Mouse (Mus musculus): ENCODE results near the gene Rgma. TPM values are rescaled to one million over a fixed set of nuclear protein-coding genes. Genes with fewer than 3 reads are reported as not detected.

Gene Rgma
- polyA plus RNA-seq, 1 experiment from 2014 or later: 0.23 TPM

DNA sequence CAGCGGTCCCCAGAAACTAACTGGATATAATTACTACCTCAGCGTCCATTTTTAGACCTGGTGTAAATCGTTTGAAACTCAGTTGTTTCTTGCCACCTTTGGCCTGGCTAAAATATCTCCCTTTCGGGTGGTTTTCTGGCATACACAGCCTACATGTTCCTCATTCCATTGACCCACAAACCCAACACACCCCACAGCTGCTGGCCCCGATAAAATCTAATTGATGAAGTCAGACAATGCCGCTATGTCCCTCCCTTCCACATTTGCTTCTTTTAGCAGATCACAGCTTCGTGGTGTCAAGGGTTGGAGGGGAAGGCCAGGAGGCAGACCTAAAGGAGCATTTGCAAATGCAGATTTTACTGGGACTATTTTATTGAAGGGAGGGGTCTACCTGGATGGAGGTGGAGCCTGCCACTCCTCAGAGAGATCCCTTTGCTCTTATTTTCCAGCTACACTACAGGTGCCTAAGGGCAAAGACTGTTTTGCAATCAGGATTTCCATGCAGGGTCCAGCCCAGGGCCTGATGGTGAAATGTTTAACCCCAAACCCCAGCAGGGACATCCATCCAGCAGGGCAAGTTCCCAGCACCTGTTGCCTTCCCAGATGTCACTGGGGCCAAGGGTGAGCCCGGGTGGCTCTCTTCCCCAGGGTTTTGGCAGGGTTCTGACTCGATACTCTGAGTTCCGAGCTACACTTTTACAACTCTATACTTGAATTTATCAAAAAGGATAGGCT is 3.6 kb upstream of the Rgma start:
- no peak for ATAC-seq (ENCODE audit: insufficient read depth)
- H3K9ac ChIP-seq: no peak overlapping the region
- H3K4me2 ChIP-seq: no peak overlapping the region
- H3K9me3 ChIP-seq (replicated peaks): no peaks in the 10 kb centered on the region
- WGBS (ENCODE audit: insufficient replicate concordance): 23% methylated on average over 10 of the region's 10 CpGs
- H3K27me3 ChIP-seq: peaks cover 71% of the 10 kb centered on the region
- no peaks in the 10 kb centered on the region for H3K36me3 ChIP-seq (replicated peaks)
- peaks cover 17% of the 10 kb centered on the region for H3K4me1 ChIP-seq (replicated peaks)
- H3K27ac ChIP-seq (replicated peaks): no peak overlapping the region
- no peak overlapping the region for H3K4me3 ChIP-seq (replicated peaks)

DNA sequence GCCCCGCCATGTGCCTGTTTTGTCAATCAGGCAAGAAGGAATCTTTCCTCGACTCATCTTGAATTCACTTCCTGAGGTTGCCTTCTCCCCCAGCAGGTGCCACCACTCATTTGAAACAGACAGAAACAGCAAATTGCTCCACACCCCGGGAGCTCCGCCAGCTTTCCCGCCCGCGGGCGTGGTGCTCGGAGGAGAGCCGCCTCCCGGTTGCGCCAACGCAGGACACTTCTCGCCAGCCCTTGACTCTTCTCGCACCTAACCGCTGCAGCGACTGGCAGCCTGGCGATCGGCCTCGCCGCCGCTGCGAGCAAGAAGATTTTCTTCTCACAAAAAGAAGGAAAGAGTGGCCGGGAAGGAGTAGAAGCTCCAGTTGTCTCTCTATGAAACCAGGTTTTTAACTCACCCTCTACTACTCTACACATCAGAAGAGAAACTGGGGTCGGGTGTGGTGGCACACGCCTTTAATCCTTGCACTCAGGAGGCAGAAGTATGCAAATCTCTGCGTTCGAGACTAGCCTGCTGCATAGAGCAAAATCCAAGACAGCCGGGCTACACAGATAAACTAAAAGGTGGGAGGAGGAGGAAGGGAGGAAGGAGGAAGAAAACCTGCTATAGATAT is 2.8 kb upstream of the Rgma start:
- H3K4me2 ChIP-seq: peak overlapping the region; percentile 29
- H3K27ac ChIP-seq (replicated peaks): no peak overlapping the region
- peak overlapping the region; percentile 14 for H3K4me3 ChIP-seq (replicated peaks)
- ATAC-seq (ENCODE audit: insufficient read depth): no peak
- no peaks in the 10 kb centered on the region for H3K9me3 ChIP-seq (replicated peaks)
- no peaks in the 10 kb centered on the region for H3K36me3 ChIP-seq (replicated peaks)
- H3K27me3 ChIP-seq: peaks cover 78% of the 10 kb centered on the region
- peaks cover 17% of the 10 kb centered on the region for H3K4me1 ChIP-seq (replicated peaks)
- 2% methylated on average over 29 of the region's 29 CpGs for WGBS (ENCODE audit: insufficient replicate concordance)
- no peak overlapping the region for H3K9ac ChIP-seq

DNA sequence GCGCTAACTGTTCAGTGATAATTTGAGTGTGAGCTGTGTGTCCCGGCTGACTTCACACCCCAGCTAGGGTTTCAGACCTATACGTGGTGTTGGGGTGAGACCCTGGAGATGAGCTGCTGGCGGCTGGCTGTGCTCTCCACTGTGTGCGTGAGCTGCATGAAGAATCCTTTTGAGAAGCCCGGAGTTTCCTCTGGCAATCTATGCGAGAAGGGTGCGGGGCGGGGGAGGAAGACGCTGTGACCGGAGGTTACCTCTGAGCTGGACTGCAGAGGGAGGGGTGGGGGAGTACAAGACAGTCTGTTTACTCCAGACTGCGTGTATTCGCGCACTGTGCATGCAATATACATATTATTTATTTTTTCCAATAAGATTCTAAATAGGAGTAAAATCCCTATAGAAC is 582 bp upstream of the Rgma start:
- Histone ChIP-seq H3K27me3 (peaks cover 100% of the 10 kb centered on the region), H3K9ac (no peak overlapping the region), H3K36me3 (replicated peaks) (no peaks in the 10 kb centered on the region), H3K27ac (replicated peaks) (no peak overlapping the region), H3K4me3 (replicated peaks) (no peak overlapping the region), H3K4me2 (peak overlapping the region; percentile 68), H3K9me3 (replicated peaks) (no peaks in the 10 kb centered on the region), H3K4me1 (replicated peaks) (peaks cover 17% of the 10 kb centered on the region)
- no peak for ATAC-seq (ENCODE audit: insufficient read depth)
- WGBS (ENCODE audit: insufficient replicate concordance): 3% methylated on average over 14 of the region's 14 CpGs

DNA sequence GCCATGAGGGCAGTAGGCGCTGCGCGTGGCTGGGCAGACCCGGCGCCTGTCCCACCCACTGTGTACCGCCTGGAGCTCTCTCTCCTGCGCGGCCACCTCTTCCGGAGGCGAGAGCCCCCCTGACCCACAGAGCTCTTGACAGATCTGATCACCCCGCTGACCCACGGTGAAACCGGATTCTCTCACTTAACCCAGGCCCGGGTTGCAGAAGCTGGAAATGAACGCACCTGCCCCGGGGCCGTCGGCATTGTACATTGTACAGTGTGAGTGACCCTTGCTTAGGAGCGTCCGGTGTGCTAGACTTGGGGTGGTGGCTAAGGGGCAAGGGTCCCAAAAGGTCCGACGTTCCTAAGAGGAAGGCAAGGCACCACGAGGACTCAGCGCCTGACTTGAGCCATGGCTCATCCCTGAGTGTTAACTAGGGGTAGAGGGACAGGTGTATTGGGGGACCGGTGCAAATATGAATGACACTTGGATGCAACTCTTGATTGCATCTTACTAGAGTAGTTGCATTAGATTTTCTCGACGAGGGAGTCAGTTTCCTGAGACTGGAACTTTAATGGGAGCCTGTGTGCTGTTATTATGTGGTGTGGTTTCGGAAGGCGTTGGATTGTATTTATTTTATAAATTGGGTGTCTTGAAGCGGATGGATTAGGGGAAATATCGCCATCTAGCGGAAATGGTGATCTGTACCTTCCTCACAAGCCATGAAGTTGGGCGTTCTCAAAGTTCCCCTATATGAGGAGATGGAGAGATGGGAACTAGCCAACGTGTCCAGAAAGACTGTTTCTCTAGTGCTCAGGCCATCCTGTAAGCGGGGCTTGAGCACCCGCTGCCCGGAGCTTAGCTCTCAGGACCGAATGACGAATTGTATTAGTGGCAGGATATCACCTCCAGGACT is 1.0 kb downstream of the Rgma start:
- H3K27me3 ChIP-seq: peaks cover 88% of the 10 kb centered on the region
- H3K4me2 ChIP-seq: peak overlapping the region; percentile 68
- H3K27ac ChIP-seq (replicated peaks): no peak overlapping the region
- H3K4me1 ChIP-seq (replicated peaks): peaks cover 17% of the 10 kb centered on the region
- no peaks in the 10 kb centered on the region for H3K36me3 ChIP-seq (replicated peaks)
- H3K9me3 ChIP-seq (replicated peaks): no peaks in the 10 kb centered on the region
- no peak for ATAC-seq (ENCODE audit: insufficient read depth)
- no peak overlapping the region for H3K9ac ChIP-seq
- H3K4me3 ChIP-seq (replicated peaks): peak overlapping the region; percentile 42
- WGBS (ENCODE audit: insufficient replicate concordance): 1% methylated on average over 39 of the region's 39 CpGs

DNA sequence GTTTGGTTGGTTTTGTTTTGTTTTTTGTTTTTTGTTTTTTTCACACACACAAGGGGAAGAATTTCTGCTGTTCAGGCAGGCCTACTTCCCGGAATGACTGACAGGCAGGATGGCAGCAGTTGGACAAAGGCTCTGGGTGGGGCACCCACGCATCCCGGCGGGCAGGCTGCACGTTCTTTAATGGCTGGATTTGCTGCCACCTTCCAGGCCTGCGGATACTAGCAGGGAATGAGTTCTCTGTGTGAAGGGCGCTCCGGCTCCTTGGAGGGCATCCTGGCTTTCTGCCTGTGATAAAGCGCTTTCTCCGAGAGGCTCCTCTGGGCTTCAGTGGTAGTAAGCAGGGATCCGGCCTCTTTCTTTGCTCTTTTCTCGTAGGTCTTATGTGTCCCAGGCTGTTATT is 2.0 kb downstream of the Rgma start:
- Histone ChIP-seq H3K9ac (no peak overlapping the region), H3K27ac (replicated peaks) (no peak overlapping the region), H3K4me1 (replicated peaks) (peaks cover 17% of the 10 kb centered on the region), H3K36me3 (replicated peaks) (no peaks in the 10 kb centered on the region), H3K4me2 (no peak overlapping the region), H3K27me3 (peaks cover 79% of the 10 kb centered on the region), H3K9me3 (replicated peaks) (no peaks in the 10 kb centered on the region), H3K4me3 (replicated peaks) (no peak overlapping the region)
- 52% methylated on average over 12 of the region's 12 CpGs for WGBS (ENCODE audit: insufficient replicate concordance)
- no peak for ATAC-seq (ENCODE audit: insufficient read depth)

DNA sequence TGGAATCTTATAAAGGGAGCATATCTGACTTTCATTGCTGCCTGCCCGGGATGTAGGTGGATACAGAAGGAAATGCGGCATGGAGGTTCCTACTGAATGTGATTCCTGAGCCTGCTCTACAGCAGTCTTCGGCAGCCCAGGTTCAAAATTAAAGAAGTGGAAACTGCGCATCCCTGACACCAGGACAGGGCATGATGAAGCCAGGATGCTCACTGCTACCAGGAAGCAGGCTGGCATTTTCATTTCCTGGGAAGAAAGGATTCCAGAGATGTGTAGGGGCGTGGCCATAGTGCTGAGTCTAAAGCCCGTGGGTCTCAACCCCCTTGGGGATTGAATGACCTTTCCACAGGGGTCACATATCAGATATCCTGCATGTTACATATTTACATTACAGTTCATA is 2.7 kb downstream of the Rgma start:
- Histone ChIP-seq H3K27me3 (peaks cover 72% of the 10 kb centered on the region), H3K9ac (no peak overlapping the region), H3K9me3 (replicated peaks) (no peaks in the 10 kb centered on the region), H3K27ac (replicated peaks) (no peak overlapping the region), H3K4me3 (replicated peaks) (no peak overlapping the region), H3K4me1 (replicated peaks) (peaks cover 14% of the 10 kb centered on the region; the same call in 1 of the 2 replicates), H3K4me2 (no peak overlapping the region), H3K36me3 (replicated peaks) (no peaks in the 10 kb centered on the region)
- ATAC-seq (ENCODE audit: insufficient read depth): no peak
- 58% methylated on average over 6 of the region's 6 CpGs for WGBS (ENCODE audit: insufficient replicate concordance)

DNA sequence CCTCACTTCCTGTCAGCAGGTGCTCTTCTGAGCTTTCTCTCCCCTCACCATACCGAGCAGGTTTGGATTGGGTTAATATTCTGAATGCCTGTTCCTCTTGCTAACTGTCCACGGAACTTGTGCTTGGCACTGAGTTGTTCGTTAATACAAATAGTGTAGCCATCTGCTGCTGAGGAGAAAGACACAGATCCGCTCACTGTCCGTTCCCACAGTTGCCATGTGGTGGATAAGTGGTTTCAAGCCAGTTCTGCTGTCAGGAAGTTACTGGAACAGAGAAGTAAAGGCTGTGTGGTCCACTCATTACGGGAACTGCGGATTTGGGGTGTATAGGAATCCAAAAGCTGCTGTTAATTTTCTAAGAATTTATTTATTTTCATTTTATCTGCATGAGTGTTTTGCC is 7.5 kb downstream of the Rgma start:
- H3K9ac ChIP-seq: no peak overlapping the region
- no peaks in the 10 kb centered on the region for H3K36me3 ChIP-seq (replicated peaks)
- H3K9me3 ChIP-seq (replicated peaks): no peaks in the 10 kb centered on the region
- no peak overlapping the region for H3K4me2 ChIP-seq
- no peak overlapping the region for H3K4me3 ChIP-seq (replicated peaks)
- H3K27me3 ChIP-seq: peaks cover 38% of the 10 kb centered on the region
- 57% methylated on average over 7 of the region's 7 CpGs for WGBS (ENCODE audit: insufficient replicate concordance)
- no peaks in the 10 kb centered on the region for H3K4me1 ChIP-seq (replicated peaks)
- H3K27ac ChIP-seq (replicated peaks): no peak overlapping the region
- ATAC-seq (ENCODE audit: insufficient read depth): no peak

DNA sequence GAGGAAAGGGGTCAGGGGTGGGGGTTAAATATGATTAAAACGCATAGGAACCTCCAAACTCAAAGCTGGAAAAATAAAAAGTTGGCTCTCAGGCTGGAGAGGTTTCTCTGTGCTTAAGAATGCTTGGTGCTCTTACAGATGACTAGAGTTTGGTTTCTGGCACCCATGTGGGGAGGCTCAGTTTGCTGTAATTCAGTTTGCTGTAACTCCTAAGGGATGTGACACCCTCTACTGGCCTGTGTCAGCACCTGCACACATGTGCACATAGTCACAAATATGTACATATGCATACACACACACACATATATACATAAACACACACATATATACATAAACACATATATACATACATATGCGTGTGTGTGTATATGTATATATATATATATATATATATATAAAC is 13.6 kb downstream of the Rgma start:
- no peak overlapping the region for H3K27ac ChIP-seq (replicated peaks)
- no peaks in the 10 kb centered on the region for H3K36me3 ChIP-seq (replicated peaks)
- H3K4me3 ChIP-seq (replicated peaks): no peak overlapping the region
- H3K9ac ChIP-seq: no peak overlapping the region
- no peak for ATAC-seq (ENCODE audit: insufficient read depth)
- H3K9me3 ChIP-seq (replicated peaks): no peaks in the 10 kb centered on the region
- H3K4me1 ChIP-seq (replicated peaks): no peaks in the 10 kb centered on the region
- H3K27me3 ChIP-seq: peaks cover 75% of the 10 kb centered on the region
- no peak overlapping the region for H3K4me2 ChIP-seq
- 60% methylated on average over 2 of the region's 2 CpGs for WGBS (ENCODE audit: insufficient replicate concordance)

DNA sequence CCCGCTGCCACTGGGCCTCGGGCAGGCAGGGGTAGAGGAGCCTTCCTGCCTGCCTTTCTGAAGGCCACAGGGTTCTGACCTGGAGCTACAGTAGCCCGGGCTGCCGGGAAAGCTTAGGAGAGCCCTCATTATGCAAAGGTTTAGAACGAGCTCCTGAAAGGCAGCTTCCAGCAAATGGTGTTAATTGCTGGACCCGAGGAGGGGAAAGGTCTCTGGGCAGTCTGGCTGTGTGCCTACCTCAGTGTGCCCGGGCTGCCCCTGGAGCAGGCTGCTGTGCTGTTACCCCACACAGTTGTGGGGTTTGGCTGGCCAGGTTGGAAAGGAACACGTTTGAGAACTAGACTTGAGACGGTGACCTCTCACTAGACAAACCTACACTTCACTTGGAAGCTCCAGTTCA is 14.1 kb downstream of the Rgma start:
- 10% methylated on average over 9 of the region's 9 CpGs for WGBS (ENCODE audit: insufficient replicate concordance)
- Histone ChIP-seq H3K36me3 (replicated peaks) (no peaks in the 10 kb centered on the region), H3K9me3 (replicated peaks) (no peaks in the 10 kb centered on the region), H3K27me3 (peaks cover 76% of the 10 kb centered on the region), H3K9ac (no peak overlapping the region), H3K4me2 (no peak overlapping the region), H3K4me3 (replicated peaks) (no peak overlapping the region), H3K27ac (replicated peaks) (no peak overlapping the region), H3K4me1 (replicated peaks) (no peaks in the 10 kb centered on the region)
- no peak for ATAC-seq (ENCODE audit: insufficient read depth)

DNA sequence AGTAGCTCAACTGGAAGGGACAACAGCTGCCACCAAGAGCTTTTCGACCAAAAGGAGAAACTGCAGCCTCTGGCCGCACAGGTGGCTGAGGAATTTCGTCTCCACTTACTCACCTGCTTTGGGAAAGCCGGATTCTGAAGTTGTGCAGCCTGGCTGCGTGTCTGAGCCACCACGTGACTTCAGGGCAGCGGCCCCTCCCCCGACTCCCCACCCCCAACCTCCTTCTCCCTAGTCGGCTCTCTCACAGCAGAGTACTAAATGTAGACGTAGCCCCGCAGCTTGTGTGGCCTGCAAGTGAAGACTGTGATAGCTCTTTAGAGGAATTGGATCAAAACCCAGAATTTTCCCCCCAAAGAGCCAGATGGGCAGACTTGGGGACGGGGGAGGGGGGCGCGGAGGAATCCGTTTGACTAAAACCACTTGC is 14.6 kb downstream of the Rgma start:
- WGBS (ENCODE audit: insufficient replicate concordance): 1% methylated on average over 15 of the region's 15 CpGs
- Histone ChIP-seq H3K4me1 (replicated peaks) (no peaks in the 10 kb centered on the region), H3K36me3 (replicated peaks) (no peaks in the 10 kb centered on the region), H3K27me3 (peaks cover 79% of the 10 kb centered on the region), H3K27ac (replicated peaks) (no peak overlapping the region), H3K9ac (no peak overlapping the region), H3K4me2 (no peak overlapping the region; the same call in 1 of the 2 replicates), H3K9me3 (replicated peaks) (no peaks in the 10 kb centered on the region), H3K4me3 (replicated peaks) (no peak overlapping the region)
- no peak for ATAC-seq (ENCODE audit: insufficient read depth)

DNA sequence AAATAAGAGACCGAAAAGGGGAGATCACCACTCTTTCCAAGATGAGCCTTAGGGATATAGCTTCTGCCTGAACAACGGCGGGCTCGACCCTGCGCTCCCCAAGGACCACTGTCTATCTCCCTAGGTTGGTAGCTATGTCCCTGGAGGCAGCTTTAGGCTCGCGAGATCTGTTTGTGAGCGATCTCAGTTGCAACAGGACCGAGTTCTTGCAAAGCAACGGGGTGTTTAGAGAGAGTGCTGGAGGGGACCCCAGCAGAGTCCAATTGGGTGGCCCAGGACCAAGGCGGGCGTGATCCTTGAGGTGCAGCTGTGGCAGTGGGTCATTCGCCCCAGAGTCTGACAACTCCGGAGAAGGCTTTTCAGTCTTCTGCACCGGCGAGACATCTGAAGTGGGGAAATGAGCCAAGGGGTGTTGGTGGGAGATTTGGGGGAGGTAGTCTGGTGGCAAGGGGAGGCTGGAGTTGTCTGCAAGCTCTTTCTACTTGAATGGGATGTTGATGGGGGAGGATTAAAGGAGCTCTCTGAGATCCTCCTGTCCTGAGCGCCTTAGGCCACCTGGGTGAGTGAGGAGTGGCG is 15.2 kb downstream of the Rgma start:
- 4% methylated on average over 18 of the region's 18 CpGs for WGBS (ENCODE audit: insufficient replicate concordance)
- Histone ChIP-seq H3K27ac (replicated peaks) (no peak overlapping the region), H3K4me2 (peak overlapping the region; percentile 60), H3K4me3 (replicated peaks) (0 out of 2 replicates have a peak overlapping the region, but pooled peaks have one; percentile 40), H3K9ac (no peak overlapping the region), H3K4me1 (replicated peaks) (no peaks in the 10 kb centered on the region), H3K9me3 (replicated peaks) (no peaks in the 10 kb centered on the region), H3K27me3 (peaks cover 81% of the 10 kb centered on the region), H3K36me3 (replicated peaks) (no peaks in the 10 kb centered on the region)
- no peak for ATAC-seq (ENCODE audit: insufficient read depth)
